Mouse (Mus musculus) T-cell, adult 2 months (primary cell): ENCODE measurements around the gene Notum.

Experiments used
- DNase-seq: peaks from one replicate; pipeline ENCODE4 v3.0.0; 2022; ENCODE audit warnings: low spot score

Gene Notum

DNA sequence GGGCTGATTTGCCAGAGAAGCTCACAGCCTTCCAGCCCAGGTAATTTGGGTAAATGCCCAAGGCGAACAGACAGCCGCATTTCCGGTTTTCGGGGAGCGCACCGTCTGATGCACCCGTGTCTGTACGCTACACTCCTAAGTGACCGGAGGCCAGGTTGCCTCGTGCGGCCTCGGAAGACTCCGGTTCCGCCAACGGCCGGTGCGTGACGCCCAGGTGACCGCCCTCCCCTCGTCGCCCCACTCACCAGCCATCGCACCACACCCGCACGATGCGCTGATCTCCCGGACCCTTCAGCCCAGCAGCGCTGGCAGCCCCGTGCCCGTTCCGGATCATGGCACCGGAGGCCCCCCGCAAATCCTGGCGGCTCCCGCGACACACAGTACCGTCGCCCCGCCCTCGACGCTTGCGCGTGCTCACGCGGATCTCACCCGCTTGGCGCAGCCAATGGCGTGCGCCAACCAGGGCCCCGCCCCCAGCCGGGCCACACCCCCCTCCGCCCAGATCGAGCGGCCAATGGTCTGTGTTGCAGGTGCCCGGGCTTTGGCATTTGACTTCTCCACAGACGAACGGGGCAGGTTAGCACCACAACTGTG lies 43.4 kb downstream of the Notum start, which contains the start of gene Pcyt2:
Pcyt2 (minus strand) TSS at position 418 of the 594 bp plus-strand sequence.
- DNase-seq = peak; percentile 92

DNA sequence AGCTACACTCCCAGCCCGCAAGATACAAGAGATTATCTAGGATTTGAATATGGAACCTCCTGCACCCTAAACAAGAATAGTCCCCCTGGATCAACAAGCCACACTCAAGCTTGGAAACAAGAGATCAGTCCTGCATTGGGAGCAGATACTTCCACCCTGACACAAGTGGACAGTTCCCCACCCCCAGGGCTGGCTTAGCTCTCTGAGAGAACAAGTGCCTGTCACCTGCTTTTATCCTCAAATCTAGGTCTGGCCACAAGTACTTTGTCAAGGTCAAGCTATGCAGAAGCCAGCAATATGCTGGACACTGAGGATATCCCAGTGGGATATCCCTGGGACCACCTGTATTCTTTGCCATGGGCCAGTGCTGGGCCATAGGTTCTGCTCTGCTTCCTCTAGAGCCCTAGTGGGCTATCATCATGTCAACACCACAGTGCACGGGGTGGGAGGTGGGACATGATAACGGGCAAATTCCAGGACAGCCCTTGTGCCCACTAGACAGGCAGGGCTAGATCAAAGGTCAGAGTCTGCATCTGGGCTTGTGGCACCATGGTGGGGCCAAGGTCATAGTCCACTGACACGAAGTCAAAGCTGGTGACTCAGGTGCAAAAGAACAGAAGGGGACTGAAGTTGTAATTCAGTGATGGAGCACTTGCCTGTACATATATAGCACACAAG lies 44.2 kb downstream of the Notum start:
- no peak for DNase-seq

DNA sequence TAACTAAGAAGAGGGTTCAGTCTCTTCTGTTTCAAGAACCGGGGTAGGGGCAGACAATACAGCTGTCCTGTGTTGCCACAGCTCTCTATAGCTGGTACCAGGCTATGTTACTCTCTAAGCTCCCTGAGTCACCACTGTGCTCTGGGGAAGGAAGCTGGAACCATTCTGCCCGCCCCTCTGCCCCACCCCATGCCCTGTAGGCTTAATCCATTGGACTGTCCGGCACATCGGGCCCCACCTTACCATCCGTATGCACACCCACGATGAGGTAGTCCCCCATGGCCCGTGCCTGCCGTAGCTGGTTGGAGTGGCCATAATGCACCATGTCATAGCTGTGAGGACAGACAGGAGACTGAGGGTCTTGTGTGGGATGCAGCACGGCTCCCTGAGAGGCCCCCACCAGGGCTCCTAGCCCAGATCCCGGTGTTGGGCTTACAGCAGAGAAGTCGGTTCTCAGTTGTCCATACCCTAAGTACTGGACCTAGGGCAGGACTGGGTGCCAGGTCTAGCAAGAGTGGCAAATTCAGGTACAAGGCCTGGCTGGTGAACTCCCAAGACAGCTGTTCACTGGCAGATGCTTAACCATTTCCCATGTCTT lies 45.3 kb downstream of the Notum start:
- no peak for DNase-seq

DNA sequence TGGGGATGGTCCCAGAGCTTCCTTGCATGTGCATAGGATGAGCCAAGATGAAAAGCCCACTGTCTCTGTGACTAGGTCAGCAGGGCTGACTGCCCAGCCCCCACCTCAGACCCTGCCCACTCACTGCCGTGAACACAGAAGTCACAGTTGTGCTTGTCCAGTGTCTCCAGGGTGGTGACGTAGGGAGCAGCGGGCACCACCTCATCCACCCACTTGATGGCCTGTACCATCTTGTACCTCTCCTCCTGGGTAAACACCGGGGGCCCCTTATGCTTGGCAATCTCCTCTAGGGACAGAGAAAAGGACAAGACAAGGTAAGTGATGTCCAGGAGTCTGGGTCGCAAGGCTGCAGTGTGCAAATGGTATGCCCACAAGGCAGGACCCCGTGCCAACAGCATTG lies 45.8 kb downstream of the Notum start:
- DNase-seq = no peak

DNA sequence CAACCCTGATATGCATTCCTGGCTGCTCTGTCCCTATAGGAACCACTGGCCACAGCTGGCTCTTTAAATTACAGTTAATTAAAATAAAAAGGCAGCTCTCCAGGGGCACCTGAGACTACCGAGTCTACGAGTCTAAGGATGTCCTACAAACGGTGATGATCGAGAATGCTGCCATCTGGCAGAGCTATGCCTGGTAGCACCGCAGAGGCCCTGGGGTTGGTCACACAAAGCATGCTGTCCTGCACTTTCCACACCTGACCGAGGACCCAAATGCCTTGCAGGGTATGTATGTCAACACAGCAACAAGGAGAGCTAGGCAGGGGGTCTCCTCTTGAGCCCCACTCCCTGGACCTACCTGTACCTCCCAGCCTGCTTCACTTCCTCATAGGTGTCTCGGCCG lies 47.0 kb downstream of the Notum start:
- DNase-seq = no peak

DNA sequence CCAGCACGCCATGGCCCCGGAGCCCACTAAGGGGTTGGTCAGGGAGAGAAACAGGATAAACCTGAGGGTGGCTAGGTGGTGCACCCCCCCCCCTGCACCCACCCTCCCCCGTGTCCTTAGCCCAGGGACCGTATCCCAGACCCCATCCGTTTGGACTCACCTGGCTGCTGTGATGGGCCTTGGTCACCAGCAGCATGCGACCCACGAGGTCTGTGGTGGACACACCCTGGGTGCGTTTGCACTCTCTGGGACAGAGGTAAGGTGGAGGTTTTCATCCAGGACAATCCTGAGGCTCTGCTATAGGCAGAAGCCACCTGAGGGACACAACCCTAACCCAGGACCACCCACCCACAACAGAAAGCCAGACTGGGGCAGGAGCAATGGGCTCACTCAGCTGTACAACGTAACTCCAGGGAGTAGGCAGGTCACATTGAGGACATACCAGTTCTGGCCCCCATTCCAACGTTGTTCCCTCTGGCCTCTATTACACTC lies 47.4 kb downstream of the Notum start:
- no peak for DNase-seq

DNA sequence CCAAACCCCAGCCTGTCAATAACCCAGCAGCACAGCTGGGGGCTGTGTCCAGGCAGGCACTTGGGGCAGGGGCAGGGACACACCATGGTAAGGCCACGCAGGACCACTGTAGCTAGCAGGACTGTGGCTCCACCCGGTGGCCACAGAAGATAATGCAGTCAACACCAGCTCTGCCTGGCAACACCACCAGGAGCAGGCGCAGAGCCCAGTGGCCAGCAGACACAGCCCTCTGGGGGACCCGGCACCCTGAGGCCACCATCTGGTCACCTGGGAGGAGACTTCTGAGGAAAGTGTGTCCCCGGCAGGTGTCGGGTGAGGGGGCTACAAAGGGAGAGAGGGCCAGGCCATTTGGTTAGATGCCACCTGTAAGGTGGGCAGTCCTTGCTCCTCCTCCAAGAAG lies 48.2 kb downstream of the Notum start:
- peak; percentile 77 for DNase-seq

DNA sequence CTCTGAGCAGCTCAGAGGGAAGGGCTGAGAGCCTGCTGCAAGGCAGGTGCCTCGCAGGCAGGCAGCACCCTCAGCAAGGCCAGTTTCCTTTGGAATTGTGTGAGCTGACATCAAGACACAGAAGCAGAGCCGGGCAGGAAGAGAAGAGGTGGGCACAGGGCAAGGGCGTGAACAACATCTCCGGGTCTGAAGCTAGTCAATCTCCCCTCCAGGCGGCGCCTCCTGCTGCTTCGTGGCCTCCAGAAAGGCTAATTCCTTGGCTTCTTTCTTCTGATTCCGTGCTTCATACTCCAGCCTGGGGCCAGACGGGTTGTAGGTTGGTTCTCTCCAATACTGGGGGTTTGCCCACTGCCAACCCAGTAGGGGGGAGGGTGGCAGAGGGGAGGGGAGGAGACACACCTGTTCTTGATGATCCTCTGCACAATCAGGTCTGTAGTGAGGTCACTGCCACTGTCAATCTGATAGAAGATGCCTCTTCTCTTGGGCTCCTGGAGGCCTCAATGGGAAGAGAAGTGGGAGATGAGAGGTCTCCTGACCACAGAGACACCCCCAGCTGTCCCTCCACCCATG lies 50.4 kb downstream of the Notum start:
- no peak for DNase-seq

DNA sequence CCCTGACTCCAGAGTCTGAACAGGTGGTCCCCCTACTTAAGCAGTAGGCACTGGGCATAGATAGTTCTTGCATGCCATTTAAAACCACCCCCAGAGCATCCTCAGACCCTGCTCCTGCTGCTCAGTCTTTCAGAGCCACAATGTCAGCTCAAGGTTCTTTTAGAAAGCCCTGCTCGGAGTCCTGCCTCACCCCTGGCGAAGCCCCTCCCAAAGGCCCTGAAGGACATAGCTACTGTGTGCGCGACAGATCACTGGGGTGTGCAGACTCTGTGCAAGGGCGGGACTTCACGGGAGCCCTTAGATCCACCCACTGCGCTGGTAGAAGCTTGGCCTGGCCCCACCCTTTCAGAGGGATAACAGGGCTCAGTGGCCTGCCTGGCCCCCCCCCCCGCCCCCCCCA lies 51.7 kb downstream of the Notum start:
- DNase-seq = no peak

DNA sequence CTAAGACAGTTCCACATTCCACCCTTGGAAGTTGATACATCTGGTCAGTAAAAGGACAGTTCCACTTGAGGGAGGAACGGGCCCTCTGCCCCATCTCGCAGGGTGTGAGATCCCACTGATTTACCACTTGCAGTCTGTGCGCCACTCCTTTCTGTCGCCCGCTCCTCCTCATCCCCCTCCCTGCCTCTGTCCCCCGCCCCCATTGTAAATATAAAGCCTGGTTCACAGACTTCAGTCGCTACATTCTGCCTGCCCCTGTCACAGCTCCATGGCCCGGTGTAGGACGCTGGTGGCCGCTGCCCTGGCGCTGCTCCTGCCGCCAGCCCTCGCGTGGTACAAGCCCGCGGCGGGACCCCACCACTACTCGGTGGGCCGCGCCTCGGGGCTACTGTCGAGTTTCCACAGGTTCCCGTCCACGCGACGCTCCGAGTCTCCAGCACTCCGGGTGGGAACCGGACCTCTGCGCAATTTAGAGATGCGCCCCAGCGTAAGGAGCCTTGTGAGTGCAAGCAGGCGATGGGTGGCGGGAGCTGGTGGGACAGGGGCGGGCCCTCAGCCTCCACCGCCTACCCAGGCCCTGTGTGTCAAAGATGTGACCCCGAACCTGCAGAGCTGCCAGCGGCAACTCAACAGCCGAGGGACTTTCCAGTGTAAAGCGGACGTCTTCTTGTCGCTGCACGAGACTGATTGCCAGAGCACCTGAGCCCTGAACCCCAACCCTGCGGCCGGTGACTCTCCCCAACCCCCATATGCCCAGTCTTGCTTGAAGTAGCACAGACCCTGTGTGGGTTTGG lies 52.5 kb downstream of the Notum start, which contains the start of gene Npb:
Npb (plus strand) TSS at position 237 of the 794 bp plus-strand sequence.
- no peak for DNase-seq

DNA sequence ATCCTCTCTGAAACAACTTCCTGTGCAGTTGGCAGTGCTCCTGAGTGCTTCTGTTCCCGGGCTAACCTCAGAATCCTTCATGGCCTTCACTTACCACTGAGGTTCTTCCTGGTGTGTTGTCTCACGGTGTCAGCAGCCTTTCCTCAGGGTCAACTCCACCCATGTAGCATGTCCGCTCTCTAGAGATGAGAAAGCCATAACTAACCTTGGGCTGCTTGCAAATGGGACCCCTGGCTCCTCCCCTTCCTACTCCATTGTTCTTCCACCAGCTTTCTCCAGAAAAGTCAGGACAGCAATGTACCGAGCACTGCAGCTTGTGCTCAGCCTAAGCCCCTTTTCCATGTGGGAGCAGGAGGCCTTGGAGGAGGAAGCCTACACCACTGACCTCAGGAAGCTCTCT lies 54.2 kb downstream of the Notum start:
- DNase-seq = no peak

DNA sequence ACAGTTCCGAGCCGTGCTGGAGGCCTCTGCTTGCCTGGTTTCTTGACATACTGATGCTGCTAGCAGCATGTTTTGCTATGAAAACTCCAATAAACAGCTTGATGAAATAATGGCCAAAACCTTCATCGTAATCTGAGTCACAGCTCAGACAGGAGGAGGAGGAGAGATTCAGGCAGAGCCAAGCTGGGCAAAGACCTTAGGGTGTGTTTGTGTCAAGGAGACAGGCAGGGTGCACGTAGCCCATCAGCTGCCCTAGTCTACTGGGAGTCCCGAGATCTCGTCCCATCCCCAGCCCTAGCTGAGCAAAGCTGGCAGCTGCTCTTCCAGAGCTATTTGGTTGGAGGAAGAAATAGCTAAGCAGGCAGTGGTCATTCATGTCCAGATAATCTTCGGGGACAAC lies 55.3 kb downstream of the Notum start:
- no peak for DNase-seq
